Mouse (Mus musculus): ENCODE measurements around the gene Twist1.

Gene Twist1

GRCm38 (mm10) chr12:33957400-33958240, at the start of gene Twist1:
Gene Twist1, plus strand, starts transcription at chr12:33957671.
- no peak for DNase-seq (ENCODE audit: low read depth)

GRCm38 (mm10) chr12:33926751-33927150, 30.7 kb upstream of the Twist1 start:
- DNase-seq (ENCODE audit: low read depth): no peak

GRCm38 (mm10) chr12:33927334-33928098, 30.0 kb upstream of the Twist1 start:
- no peak for DNase-seq (ENCODE audit: low read depth)

GRCm38 (mm10) chr12:33928331-33929192, 28.9 kb upstream of the Twist1 start, which contains the start of gene Ferd3l:
Gene Ferd3l, plus strand, starts transcription at chr12:33928425.
- DNase-seq (ENCODE audit: low read depth): no peak

- no peak for DNase-seq (ENCODE audit: low read depth)
These were observed 4.6 kb upstream of the Twist1 start for GRCm38 (mm10) chr12:33952843-33953242.

GRCm38 (mm10) chr12:33954931-33955565, 2.4 kb upstream of the Twist1 start:
- no peak for DNase-seq (ENCODE audit: low read depth)

- no peak for DNase-seq (ENCODE audit: low read depth)
These were observed 1.7 kb upstream of the Twist1 start for GRCm38 (mm10) chr12:33955606-33956295.

GRCm38 (mm10) chr12:33956576-33957399, 683 bp upstream of the Twist1 start:
- DNase-seq (ENCODE audit: low read depth): no peak

- no peak for DNase-seq (ENCODE audit: low read depth)
These were observed 1.0 kb downstream of the Twist1 start for GRCm38 (mm10) chr12:33958241-33959194.

GRCm38 (mm10) chr12:33959206-33959605, 1.7 kb downstream of the Twist1 start:
- no peak for DNase-seq (ENCODE audit: low read depth)

GRCm38 (mm10) chr12:33959846-33960245, 2.4 kb downstream of the Twist1 start:
- no peak for DNase-seq (ENCODE audit: low read depth)

GRCm38 (mm10) chr12:33961013-33961412, 3.5 kb downstream of the Twist1 start:
- DNase-seq (ENCODE audit: low read depth): no peak

- DNase-seq (ENCODE audit: low read depth): no peak
These were observed 4.8 kb downstream of the Twist1 start for GRCm38 (mm10) chr12:33962118-33962772.

GRCm38 (mm10) chr12:33962773-33963130, 5.3 kb downstream of the Twist1 start:
- no peak for DNase-seq (ENCODE audit: low read depth)

GRCm38 (mm10) chr12:33963671-33964369, 6.3 kb downstream of the Twist1 start:
- DNase-seq (ENCODE audit: low read depth): no peak

- DNase-seq (ENCODE audit: low read depth): no peak
These were observed 7.0 kb downstream of the Twist1 start for GRCm38 (mm10) chr12:33964427-33964826.

GRCm38 (mm10) chr12:33965661-33966360, 8.3 kb downstream of the Twist1 start:
- no peak for DNase-seq (ENCODE audit: low read depth)

All from induced T-regulatory cell, adult 2 months (primary cell).